Mouse (Mus musculus) megakaryocyte, embryonic 14.5 days (primary cell): Measurements from ENCODE around the gene Ythdf2.

Experiments
- FLI1 ChIP-seq: IDR thresholded peaks from 2 replicates; pipeline ENCODE4 v1.6.1; 2012; ENCODE audit warnings: low read length, inconsistent platforms, mixed read lengths
- GATA1 ChIP-seq: IDR thresholded peaks from 3 replicates; pipeline ENCODE4 v1.6.1; 2012; ENCODE audit warnings: mixed read lengths, low read length, inconsistent platforms, borderline replicate concordance

GRCm38 (mm10) chr4:132245643-132246042, 33.5 kb upstream of the Ythdf2 start:
- TF ChIP-seq GATA1 (no peak), FLI1 (no peak)
